Mouse (Mus musculus) lung, postnatal 0 days (tissue): ENCODE data around the gene Rcan2. TPM values are rescaled to one million over a fixed set of nuclear protein-coding genes. Genes with fewer than 3 reads are reported as not detected.
A peak's percentile ranks its signal among the peaks of the same experiment; 100 is the strongest.

Experiments used
- ATAC-seq: fragments of 200-750 bp; cut with Nextera tagmentation; 2 replicates; pipeline ENCODE4 v1.8.0; 2017; ENCODE audit warnings: moderate library complexity
- DNase-seq: peaks from one replicate; pipeline ENCODE4 v3.0.0-alpha.2; 2016; ENCODE audit warnings: low spot score
- H3K27ac ChIP-seq: fragments of 300-500 bp; sonication (generic); 2 replicates; pipeline ENCODE4 v1.5.1; 2014; ENCODE audit warnings: antibody characterized with exemption, mild to moderate bottlenecking, low read length, mixed read lengths
- H3K27me3 ChIP-seq: fragments of 300-500 bp; sonication (generic); replicated peaks from 2 replicates; pipeline ENCODE4 v1.6.1; 2014; ENCODE audit warnings: low read length, mixed read lengths; ENCODE audit not compliant: insufficient read depth
- H3K36me3 ChIP-seq: fragments of 300-500 bp; sonication (generic); 2 replicates; pipeline ENCODE4 v1.6.1; 2014; ENCODE audit warnings: low read length, mixed read lengths; ENCODE audit not compliant: insufficient read depth
- H3K4me1 ChIP-seq: fragments of 300-500 bp; sonication (generic); 2 replicates; pipeline ENCODE4 v1.6.1; 2014; ENCODE audit warnings: antibody characterized with exemption, low read depth, low read length, mixed read lengths; ENCODE audit not compliant: insufficient read depth
- H3K4me2 ChIP-seq: fragments of 300-500 bp; sonication (generic); replicated peaks from 2 replicates; pipeline ENCODE4 v1.6.1; 2014; ENCODE audit warnings: low read depth, mild to moderate bottlenecking, low read length, moderate library complexity, mixed read lengths
- H3K4me3 ChIP-seq: fragments of 300-500 bp; sonication (generic); 2 replicates; pipeline ENCODE4 v1.5.1; 2014; ENCODE audit warnings: low read depth, low read length
- H3K9ac ChIP-seq: fragments of 300-500 bp; sonication (generic); replicated peaks from 2 replicates; pipeline ENCODE4 v1.6.1; 2014; ENCODE audit warnings: low read depth, mild to moderate bottlenecking
- H3K9me3 ChIP-seq: fragments of 300-500 bp; sonication (generic); 2 replicates; pipeline ENCODE4 v1.6.1; 2016; ENCODE audit warnings: low read length, mixed read lengths
- CTCF ChIP-seq: IDR thresholded peaks from 2 replicates; pipeline ENCODE4 v1.5.1; 2016; ENCODE audit warnings: antibody characterized with exemption, mild to moderate bottlenecking
- EP300 ChIP-seq: IDR thresholded peaks from 2 replicates; pipeline ENCODE4 v1.6.1; 2016; ENCODE audit warnings: antibody characterized with exemption, mild to moderate bottlenecking, control low read depth
- WGBS: fragments of 180-500 bp; shearing (Covaris S2); extraction: QIAGEN DNeasy Blood & Tissue Kit; methylation state at CpG from one replicate; pipeline ENCODE4 v1.1.7; 2014; 5-methylcytosine and 5-hydroxymethylcytosine counted together
- polyA plus RNA-seq: library from polyadenylated mRNA; unstranded; fragments of >200 nt; fragmentation: Nextera tagmentation; extraction: Ambion mirVana; gene quantifications from 2 replicates; pipeline ENCODE4 v1.2.1, GENCODE M21; 2015

Gene Rcan2
- polyA plus RNA-seq, 1 experiment from 2014 or later = 1.3 TPM

GRCm38 (mm10) chr17:43952661-43953534 lies 151.7 kb downstream of the Rcan2 start:
- no peaks in the 10 kb centered on the region for H3K36me3 ChIP-seq
- WGBS = 37% methylated on average over 14 of the region's 17 CpGs
- no peak overlapping the region; the same call in 1 of the 2 replicates for H3K9ac ChIP-seq
- H3K9me3 ChIP-seq = no peaks in the 10 kb centered on the region
- no peaks in the 10 kb centered on the region for H3K4me1 ChIP-seq
- peak; percentile 38; the same call in 1 of the 2 replicates for ATAC-seq
- H3K27ac ChIP-seq = no peak overlapping the region
- H3K4me3 ChIP-seq = no peak overlapping the region
- DNase-seq = no peak
- peak overlapping the region; percentile 17; the same call in 1 of the 2 replicates for H3K4me2 ChIP-seq
- no peaks in the 10 kb centered on the region for H3K27me3 ChIP-seq
- TF ChIP-seq CTCF (no peak), EP300 (no peak)

GRCm38 (mm10) chr17:43953535-43953918 lies 152.4 kb downstream of the Rcan2 start:
- no peak for TF ChIP-seq EP300
- no peaks in the 10 kb centered on the region for H3K9me3 ChIP-seq
- no peak overlapping the region for H3K4me3 ChIP-seq
- H3K9ac ChIP-seq = no peak overlapping the region
- no peak overlapping the region for H3K4me2 ChIP-seq
- H3K27ac ChIP-seq = no peak overlapping the region
- ATAC-seq (no peak), DNase-seq (no peak)
- H3K36me3 ChIP-seq = no peaks in the 10 kb centered on the region
- WGBS = 84% methylated on average over 10 of the region's 10 CpGs
- no peaks in the 10 kb centered on the region for H3K4me1 ChIP-seq
- no peaks in the 10 kb centered on the region for H3K27me3 ChIP-seq

GRCm38 (mm10) chr17:43959797-43960196 lies 158.6 kb downstream of the Rcan2 start:
- H3K36me3 ChIP-seq = no peaks in the 10 kb centered on the region
- H3K9ac ChIP-seq = no peak overlapping the region
- H3K4me1 ChIP-seq = no peaks in the 10 kb centered on the region
- H3K9me3 ChIP-seq = no peaks in the 10 kb centered on the region
- ATAC-seq = no peak
- no peak overlapping the region for H3K4me2 ChIP-seq
- H3K27me3 ChIP-seq = no peaks in the 10 kb centered on the region
- TF ChIP-seq CTCF (no peak), EP300 (no peak)
- no peak for DNase-seq
- 89% methylated on average over 3 of the region's 3 CpGs for WGBS
- no peak overlapping the region for H3K27ac ChIP-seq
- H3K4me3 ChIP-seq = no peak overlapping the region

- WGBS = 90% methylated on average over 10 of the region's 10 CpGs
- no peak for DNase-seq
- Histone ChIP-seq H3K36me3 (no peaks in the 10 kb centered on the region), H3K4me1 (no peaks in the 10 kb centered on the region), H3K9ac (no peak overlapping the region), H3K4me2 (no peak overlapping the region), H3K27me3 (no peaks in the 10 kb centered on the region), H3K27ac (no peak overlapping the region), H3K9me3 (no peaks in the 10 kb centered on the region), H3K4me3 (no peak overlapping the region)
- TF ChIP-seq EP300 = no peak
- no peak for TF ChIP-seq CTCF
- no peak for ATAC-seq
These were observed 168.8 kb downstream of the Rcan2 start for GRCm38 (mm10) chr17:43969943-43970342.

- ATAC-seq (no peak), DNase-seq (no peak)
- Histone ChIP-seq H3K4me1 (no peaks in the 10 kb centered on the region), H3K4me3 (no peak overlapping the region), H3K9ac (no peak overlapping the region), H3K4me2 (no peak overlapping the region), H3K27me3 (no peaks in the 10 kb centered on the region), H3K27ac (no peak overlapping the region), H3K9me3 (no peaks in the 10 kb centered on the region), H3K36me3 (no peaks in the 10 kb centered on the region)
- TF ChIP-seq CTCF (no peak), EP300 (no peak)
- WGBS = 81% methylated on average over 2 of the region's 2 CpGs
These were observed 176.4 kb downstream of the Rcan2 start for GRCm38 (mm10) chr17:43977572-43977971.

GRCm38 (mm10) chr17:43979925-43980324 lies 178.8 kb downstream of the Rcan2 start:
- Histone ChIP-seq H3K4me1 (no peaks in the 10 kb centered on the region), H3K9ac (no peak overlapping the region), H3K27me3 (no peaks in the 10 kb centered on the region), H3K4me2 (no peak overlapping the region), H3K9me3 (no peaks in the 10 kb centered on the region), H3K36me3 (no peaks in the 10 kb centered on the region), H3K4me3 (no peak overlapping the region), H3K27ac (no peak overlapping the region)
- TF ChIP-seq EP300 (no peak), CTCF (no peak)
- DNase-seq = no peak
- ATAC-seq = no peak
- WGBS = 75% methylated on average over 3 of the region's 3 CpGs
